Mouse (Mus musculus): ENCODE results near the gene Map2k6.

DNA sequence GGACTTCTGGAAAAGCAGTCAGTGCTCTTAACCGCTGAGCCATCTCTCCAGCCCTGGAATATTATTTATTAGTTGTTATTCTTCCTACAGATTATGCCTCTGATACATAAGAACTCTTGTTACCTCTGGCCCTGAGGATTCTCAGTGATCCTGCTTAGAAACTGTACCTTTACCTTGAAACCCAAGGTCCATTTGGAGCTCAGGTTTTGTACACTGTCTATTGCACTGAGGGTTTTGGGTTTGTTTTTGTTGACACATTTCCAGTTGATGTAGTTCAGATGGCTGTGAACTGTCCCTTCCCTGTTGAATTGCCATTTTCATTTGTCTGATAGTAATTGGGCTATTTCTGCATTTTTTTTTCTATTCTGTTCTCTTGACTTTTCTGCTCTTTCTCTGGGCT, 85.5 kb downstream of the Map2k6 start:
- TF ChIP-seq GATA1 (IDR thresholded peaks at IDR 0.05; ENCODE audit: borderline replicate concordance, low read length) (no peak), FLI1 (IDR thresholded peaks at IDR 0.05; ENCODE audit: low read length) (no peak)

Measured in megakaryocyte, embryonic 14.5 days (primary cell).